Mouse (Mus musculus) lung, postnatal 0 days (tissue): ENCODE measurements at regions not wholly inside any gene's neighbourhood (a gene's known extent, or its start where the extent isn't known, plus 50 kb on each side); places are given as distances from the start of the nearest gene placed in this dataset.

ENCODE experiments used
- CTCF ChIP-seq: IDR thresholded peaks from 2 replicates; pipeline ENCODE4 v1.5.1; 2016; ENCODE audit warnings: antibody characterized with exemption, mild to moderate bottlenecking
- EP300 ChIP-seq: IDR thresholded peaks from 2 replicates; pipeline ENCODE4 v1.6.1; 2016; ENCODE audit warnings: antibody characterized with exemption, mild to moderate bottlenecking, control low read depth

GRCm38 (mm10) chr5:54281121-54281520, 282.8 kb downstream of the Stim2 start:
- TF ChIP-seq CTCF (no peak), EP300 (no peak)
